Mouse (Mus musculus): ENCODE data around the gene Pkd2l1.
"Not testable (repeated sequence)": the region's sequence is repeated elsewhere in the genome, so short reads cannot be mapped to it uniquely, and the experiment has no call there.

Pkd2l1 gene

DNA sequence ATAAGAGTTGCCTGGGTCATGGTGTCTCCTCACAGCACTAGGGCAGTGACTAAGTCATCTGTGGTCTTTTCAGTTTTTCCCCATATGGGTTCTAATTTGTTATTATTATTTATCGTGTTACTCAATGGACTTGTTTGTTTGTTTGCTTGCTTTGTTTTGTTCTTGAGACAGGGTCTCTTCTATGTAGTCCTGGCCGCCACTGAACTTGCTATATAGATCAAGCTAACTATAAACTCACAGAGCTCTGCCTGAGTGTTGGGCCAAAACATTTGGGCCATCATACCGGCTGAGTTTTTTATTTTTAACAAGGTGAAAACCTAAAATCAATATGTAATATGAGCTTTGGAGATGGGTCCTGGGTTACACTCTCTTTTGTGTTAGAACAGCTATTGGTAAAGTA, 32.9 kb downstream of the Pkd2l1 start:
- no peak for DNase-seq (ENCODE audit: low spot score in 2 of 2)

DNA sequence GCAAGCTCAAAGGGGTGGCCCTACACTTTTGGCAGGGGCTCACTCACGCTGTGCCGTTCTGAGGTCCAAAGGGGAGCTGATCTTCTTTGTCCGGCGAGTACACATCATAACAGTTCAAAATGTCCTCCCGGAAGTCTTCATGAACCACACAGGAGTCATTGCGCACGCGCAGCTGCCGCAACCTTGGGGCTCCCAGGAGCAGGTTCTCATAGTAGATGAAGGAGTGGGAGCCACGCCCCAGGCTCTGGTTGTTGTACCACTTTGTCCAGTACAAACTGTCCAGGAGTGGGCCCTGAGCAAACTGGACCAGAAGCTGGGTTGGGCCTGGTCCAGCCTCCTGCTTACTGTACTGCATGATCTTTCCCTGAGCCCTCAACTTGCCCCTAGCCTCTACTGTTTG, 35.2 kb downstream of the Pkd2l1 start:
- DNase-seq (ENCODE audit: low spot score in 2 of 2): no peak

DNA sequence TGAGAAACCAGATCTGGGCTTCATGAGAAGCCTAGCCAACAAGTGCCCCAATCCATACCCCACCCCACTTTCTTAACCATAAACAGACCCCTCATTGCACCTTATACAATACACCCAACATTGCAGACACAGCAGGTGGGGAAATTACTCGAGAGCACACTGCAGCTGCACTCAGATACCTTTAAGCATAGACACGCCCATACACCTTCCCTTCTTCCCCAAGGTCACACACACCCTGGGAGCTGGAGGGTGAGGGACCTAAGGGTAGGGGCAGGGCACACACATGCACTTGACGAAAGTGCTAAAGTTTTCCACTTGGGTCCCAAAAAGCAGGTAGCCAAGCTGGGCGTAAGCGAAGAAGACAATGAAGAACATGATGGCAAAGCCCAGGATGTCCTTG, 38.5 kb downstream of the Pkd2l1 start:
- no peak for DNase-seq (ENCODE audit: low spot score in 2 of 2)

DNA sequence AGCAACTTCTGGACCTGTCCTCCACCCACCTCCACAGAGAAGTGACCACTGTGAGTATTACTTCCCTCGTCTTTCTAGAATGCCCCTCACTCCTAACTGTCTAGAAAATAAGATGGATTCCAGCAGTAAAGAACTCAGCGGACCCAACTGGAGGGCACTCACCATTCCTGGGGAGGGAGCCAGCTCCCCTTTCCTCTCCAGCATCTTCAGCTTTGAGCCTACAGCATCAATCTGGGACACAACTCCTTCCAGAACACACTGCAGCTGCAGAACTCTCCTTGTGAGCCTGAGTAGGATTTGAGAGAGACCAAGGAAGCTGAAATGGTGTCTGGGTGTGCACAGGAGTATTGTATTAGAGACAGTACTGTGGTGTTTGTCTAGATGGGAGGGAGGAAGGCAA, 43.3 kb downstream of the Pkd2l1 start:
- DNase-seq (ENCODE audit: low spot score in 2 of 2): no peak

DNA sequence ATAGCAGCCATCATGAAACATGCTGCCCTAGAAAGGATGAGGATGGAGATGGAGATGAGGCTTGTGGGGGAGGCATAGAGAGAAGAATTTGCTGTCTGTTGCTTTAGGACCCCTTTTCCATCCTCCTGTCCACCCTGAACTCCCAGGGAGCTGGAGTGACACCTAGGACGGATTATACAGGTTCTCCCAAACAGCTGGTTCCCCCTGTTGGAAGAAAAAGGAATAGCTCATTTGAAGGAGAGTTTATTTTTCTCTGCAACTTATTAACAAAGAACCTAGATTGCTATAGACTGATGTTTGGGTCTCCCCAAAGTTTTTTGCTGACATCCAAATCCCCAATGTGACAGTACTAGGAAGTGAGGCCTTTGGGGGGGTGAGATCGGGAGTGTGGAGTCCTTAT, 43.9 kb downstream of the Pkd2l1 start:
- DNase-seq (ENCODE audit: low spot score in 2 of 2): no peak

DNA sequence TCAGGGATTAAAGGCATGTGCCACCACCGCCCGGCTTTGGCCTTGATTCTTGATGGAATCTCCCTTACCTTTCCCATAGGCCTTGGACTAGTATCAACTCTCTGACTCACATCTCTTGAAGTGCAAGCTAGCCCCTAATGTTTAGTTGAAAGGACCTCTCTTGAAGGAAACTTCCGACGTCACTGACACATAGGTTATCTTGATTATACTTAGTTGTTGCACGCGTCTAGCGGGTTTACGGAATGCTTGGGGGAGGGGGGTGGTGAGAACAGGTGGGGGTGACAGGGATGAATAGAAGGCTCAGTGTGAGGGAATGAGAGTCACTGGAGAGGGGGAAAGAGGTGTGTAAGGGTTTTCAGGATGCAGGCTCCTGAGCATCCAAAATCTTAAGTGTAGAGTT, 45.3 kb downstream of the Pkd2l1 start:
- DNase-seq (ENCODE audit: low spot score in 2 of 2): no peak

DNA sequence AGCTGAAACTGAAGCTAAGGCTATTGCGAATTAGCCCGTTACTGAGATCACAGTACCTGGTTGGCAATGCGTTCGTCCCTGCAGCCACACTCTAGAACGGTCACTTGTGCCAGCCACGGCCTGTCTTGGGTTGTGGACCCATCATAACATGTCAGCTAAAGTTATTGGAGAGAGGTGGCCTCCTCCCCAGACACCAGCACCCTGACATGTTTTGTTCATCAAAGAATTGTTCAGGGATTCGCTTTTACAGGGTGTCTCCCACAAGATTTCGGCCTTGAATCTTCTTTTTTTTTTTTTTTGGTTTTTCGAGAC, 45.7 kb downstream of the Pkd2l1 start:
- DNase-seq (ENCODE audit: low spot score in 2 of 2): no peak

DNA sequence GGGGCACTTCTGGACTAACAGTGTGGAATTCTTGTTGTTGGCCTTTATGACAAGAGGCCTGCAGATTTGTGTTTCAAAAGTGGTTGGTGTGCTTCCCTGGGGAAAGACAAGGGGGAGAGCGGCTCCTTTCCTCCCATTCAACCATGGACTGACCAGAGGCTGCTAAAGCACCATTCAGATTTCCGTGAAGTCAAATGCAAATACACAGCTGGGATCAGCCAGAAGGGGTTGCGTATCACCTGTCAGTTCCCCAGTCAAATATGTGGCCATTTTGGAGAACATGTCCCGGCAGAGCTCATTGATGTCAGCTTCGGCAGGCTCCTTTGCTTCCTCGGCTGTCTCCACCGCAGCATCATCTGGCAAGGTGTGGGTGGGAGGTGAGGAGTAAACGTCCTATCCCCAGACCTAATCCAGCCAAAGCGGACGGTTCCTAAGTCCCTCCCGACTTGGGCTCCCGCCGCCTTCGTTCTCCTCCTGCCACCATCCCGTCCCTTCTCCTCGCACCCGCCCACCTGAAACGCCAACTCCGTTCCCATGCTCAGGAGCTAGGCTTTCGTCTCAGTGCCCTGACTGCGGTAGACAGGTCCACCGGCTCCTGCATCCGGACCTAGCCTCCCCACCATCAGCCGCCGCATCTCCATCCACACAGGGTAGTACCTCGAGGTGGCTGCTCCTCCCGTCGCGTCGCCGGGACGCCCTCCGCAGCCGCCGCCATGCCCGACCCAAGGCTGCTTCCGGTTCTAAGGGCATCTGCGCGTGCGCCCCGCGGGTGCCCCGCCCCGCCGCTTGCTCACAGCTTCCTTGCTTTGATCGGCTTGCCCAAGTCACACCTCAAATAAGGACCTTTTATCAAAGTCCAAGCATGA, 46.3 kb downstream of the Pkd2l1 start, which contains the start of gene Bloc1s2:
Gene Bloc1s2 (minus strand): TSS at position 745 of the 866 bp plus-strand sequence.
- DNase-seq (ENCODE audit: low spot score in 2 of 2): peak; percentile 88 to 91

DNA sequence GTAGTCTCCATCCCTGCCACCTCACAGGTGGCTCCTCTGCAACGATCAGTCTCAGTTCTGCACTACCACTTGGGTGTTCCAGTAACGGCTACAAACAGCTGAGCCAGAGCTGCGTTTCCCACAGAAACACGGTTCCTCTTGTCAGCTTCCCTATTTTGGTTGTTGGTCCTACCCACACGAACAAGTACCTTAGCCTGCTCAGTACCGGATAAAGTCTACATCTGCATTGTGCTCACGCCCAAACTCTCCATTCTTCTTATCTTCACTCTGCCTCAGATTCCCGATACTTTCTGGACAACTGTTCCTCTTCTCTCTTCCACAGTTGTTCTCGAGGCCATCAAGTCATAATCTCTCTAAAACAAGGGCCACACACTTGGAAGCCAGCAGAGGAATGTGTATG, 47.9 kb downstream of the Pkd2l1 start:
- DNase-seq (ENCODE audit: low spot score in 2 of 2): no peak

DNA sequence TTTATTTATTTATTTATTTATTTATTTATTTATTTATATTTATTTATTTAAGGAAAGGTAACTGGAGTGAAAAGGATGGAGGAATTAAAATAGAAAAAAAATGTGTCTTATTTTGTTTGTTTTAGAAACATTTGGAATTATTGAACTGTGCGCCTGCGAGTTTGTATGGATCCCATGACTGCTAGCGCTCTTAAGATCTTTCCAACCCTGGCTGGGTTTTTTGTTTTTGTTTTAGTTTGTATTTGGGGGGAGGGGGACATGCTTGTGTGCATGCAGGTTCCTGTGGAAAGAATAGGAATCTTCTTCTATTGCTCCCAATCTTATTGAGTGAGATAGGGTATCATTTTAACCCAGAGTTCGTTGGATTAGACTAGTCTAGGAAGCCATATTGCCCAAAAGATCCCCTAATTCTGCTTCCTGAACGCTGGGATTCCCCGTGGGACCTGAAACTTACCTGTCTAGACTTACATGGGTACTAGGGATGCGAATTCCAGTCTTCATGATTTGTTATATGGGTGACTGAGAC, 56.2 kb downstream of the Pkd2l1 start:
- DNase-seq (ENCODE audit: low spot score in 2 of 2): no peak

DNA sequence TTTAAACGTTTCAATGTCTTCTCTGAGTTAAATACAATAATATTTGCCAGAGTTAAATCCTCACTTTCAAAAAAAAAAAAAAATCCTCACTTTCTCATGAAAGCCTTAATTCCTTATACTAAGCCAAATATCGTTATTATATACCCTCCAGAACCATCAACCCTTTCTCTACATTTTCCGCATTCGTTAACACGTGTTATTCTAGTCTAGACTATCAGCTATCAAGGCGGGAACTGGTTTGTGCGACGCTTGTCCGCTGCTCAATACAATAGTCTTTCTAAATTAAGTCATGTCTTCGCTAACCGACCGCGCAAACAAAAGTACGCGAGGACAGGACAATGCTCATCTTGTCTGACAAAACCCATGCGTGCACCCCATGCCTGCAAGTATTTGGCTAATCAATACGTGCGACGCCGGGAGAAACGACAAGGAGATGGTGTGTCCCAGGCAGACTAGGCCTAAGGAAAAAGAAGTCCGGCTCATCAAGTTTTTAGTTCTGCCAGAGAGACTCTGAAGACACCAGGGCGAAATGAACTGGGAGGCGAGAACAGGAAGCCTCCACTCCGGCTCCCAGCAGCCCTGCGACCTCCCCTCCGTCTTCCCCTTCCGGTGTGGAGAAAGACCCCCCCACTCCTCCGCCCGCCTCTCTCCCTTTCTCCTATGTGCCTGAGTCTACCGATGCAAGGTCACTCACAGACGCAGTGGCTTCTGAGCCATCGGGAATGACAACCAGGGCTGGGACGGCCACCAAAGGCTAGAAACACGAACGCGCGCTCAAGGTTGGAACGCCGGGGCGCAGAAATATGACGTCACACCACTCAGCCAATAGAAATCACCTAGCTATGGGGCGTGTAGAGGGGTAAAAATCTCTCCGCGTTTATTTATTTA, 56.9 kb downstream of the Pkd2l1 start, which contains the start of gene Cwf19l1:
Gene Cwf19l1 (minus strand): TSS at position 805 of the 888 bp plus-strand sequence.
- DNase-seq (ENCODE audit: low spot score in 2 of 2): peak; percentile 81 to 89

DNA sequence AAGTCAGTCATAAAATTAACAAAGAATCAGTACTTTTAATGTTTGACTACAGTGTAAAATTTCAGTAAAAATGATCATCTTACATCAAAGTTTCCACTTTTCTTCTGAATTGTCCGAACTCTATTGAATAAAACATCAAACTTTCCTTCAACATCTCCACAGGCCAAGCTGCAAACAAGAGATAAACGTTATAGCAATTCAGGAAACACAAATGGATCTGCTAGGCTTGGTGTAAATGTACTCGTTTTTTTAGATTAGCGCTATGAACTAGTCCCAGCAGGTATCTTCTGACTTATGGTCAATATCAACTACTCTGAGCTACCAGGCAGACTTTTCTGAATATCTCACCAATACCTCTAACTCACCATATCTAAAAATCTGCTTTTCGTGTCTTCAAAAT, 59.3 kb downstream of the Pkd2l1 start:
- no peak for DNase-seq (ENCODE audit: low spot score in 2 of 2)

DNA sequence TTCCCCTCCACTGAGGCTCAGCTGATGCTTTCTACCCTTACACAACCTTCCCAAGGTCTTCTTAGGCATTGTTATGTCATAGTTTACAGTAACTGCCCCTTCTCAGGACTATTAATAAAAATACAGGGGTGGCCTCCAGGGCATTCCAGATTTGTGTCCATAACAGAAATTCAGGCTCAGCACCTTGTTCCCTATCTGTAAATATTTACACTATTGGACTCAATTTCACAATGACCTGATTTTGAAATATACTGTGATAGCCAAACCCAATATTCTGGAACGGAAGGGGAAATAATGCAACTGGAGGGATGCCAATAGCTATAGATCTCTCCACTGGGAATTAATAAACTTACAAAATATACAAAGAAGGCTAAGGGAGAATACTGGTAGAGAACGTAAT, 63.7 kb downstream of the Pkd2l1 start:
- no peak for DNase-seq (ENCODE audit: low spot score in 2 of 2)

DNA sequence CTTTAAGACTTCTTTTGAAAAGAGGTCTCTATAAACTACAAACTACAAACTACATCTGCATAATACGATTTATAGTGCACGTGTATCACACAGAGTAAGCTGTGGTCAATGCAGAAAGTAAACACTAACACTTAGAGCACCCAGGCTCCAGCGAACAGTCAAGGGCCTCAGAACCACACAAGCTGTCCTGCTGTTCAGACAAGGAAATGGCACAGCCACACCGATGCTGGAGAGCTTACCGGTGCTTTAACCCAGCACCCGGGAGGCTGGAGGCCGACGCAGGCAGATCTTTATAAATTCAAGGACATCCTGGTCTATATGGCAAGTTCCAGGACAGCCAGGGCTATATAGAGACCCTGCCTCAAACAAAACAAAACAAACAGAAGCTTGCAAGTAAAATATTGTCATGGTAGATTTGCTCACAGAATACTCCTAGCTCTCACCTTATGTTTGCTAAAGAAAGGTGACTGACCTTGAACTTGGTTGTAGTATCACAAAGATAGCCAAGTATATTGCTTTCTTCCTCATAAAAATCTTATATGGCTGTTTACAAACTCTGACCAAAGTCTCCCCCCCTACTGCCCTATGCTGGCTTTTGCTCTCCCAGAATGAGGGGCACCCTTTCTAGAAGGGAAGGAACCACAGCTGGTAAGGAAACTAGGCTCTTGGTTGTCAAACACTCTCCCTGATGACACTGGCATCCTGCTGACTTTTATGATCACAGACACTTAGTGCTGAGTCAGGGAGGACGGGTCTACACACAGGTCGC, 64.3 kb downstream of the Pkd2l1 start:
- no peak for DNase-seq (ENCODE audit: low spot score in 2 of 2)

DNA sequence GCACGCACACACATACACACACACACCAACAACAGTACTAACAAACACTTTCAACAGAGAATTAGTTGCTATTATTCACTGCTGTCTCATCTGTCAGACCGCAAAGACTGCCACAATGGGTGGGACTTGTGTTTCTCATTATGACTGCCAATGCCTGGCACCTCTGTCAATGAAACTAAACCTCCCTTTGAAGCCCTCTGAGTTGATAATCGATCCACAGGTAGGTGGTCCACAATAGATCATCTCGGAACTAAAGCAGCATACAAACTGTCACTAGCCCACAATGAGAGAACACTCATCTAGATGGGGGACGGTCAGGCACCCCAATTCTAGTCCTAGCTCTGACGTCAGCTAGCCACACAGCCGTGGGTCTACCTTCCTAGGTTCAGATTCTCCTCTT, 71.1 kb downstream of the Pkd2l1 start:
- DNase-seq (ENCODE audit: low spot score in 2 of 2): no peak

DNA sequence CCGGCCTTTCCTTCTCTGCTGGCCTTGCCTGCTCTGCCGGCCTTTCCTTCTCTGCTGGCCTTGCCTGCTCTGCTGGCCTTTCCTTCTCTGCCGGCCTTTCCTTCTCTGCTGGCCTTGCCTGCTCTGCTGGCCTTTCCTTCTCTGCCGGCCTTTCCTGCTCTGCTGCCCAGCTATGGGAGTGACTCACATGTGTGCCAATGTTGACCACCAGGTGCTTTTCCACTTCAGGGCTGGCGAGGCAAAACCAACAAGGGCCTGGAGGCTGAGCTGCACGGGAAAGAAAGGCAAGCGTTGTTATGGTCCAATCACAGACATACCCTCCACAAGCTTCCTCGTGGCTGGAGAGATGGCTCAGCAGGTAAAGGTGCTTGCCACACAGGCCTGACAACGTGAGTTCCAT, 71.6 kb downstream of the Pkd2l1 start:
- DNase-seq (ENCODE audit: low spot score in 2 of 2): not testable (repeated sequence)

DNA sequence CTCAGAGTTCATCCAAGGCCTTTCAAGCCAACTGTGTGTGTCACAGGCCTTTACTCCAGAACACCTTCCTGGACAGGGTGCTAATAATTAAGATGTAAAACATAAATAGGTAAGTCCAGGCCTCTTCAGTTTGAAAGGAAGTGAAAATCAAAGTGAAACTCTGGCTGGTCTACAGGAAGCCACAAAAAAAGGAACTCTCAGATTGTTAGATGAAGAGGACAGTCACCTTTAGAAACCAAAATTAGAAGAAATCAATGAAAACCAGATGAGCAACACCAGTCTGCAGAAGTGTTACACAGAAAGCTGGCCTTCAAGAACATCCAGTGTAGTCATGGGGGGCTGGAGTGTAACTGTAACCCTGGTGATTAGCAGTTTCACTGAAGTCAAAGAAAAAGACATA, 74.4 kb downstream of the Pkd2l1 start:
- no peak for DNase-seq (ENCODE audit: low spot score in 2 of 2)

DNA sequence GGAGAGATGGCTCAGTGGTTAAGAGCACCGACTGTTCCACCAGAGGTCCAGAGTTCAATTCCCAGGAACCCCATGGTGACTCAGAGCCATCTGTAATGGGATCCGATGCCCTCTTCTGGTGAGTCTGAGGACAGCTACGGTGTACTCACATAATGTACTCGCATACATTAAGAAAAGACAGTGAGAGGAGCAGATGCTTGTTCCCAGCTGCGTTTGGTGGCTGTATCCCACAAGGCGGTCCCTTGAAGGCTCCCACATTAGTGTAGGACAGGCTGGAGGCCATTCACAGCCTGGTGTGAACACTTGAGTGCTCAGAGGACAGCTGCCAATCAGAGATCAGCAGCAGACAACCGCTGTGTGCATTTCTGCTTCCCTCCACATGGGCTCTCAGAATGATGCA, 80.5 kb downstream of the Pkd2l1 start:
- peak in 1 of 2 experiments; percentile 13 for DNase-seq (ENCODE audit: low spot score in 2 of 2)

DNA sequence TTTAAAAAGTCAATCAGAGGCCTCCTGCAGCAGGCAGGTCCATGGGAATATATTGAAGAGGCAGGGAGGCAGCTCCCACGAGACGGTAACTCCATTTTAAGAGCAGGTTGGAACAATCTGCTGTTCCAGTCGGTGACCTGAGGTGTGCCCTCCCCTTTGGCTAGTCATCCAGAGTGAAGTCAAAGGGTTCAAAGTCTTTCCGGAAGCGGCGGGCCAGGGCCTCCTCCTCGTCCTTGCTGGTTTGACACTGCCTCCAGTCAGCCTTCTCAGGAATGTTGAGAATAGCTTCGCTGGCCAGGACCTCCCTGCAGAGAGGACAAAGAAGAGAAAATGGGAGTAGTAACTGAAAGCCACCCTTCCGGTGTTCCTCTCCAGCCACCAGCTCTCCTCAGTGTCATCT, 81.9 kb downstream of the Pkd2l1 start:
- no peak for DNase-seq (ENCODE audit: low spot score in 2 of 2)

DNA sequence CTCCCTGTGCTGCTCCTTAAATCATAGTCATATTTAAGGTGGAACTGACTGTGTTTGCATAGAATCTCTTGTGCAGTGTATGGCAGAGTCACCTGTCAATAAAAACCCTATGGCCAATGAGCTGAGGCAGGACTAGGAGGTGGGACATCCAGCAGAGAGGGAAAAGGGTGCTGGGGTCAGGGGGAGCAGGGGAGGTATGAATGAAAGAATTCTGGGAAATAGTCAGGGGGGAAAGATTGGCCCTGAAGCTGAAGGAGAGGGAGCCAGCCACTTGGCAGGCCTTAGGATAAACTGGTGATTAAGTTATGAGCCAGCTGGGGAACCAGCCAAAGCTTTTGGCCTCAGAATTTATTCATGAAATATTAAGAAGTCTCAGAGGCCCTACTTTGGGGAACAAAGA, 83.2 kb downstream of the Pkd2l1 start:
- DNase-seq (ENCODE audit: low spot score in 2 of 2): no peak

DNA sequence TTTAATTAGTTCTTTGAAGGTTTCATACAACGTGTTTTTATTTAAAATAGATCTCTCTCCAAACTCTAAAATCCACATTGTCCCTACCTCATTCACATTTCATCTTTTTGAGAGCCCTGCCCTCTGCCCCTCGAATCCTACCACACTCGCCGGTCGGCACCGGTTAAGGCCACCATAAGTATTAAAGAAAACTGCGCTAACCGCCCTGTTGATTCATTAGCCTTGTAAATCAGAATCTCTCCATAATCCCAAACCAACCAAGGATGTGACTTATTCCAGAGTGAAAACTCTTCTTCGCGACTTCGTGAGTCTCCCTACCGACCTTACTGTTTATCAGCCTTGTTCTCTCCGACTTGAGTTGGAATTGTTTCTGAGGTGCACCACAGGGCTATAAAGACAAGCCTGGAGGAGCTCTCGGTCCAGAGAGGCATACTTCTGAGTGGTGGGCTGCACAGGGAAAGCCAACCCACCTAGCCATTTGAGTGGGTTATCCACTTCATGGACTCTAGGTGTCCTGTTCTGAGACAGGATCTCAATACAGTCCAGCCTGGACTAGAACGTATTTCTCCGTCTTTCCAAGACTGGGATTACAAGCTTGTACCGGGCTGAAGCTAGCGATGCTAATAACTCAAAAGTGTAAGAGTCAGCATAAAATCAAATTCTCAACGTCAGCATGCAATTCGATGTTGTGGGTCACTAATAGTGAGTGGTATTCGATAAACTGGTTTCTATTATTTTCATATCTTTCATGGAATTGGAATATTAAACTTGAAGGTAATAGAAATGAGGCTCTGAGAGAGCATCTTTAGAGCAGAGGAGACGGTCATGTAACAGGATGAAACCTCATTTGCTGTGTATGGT, 84.4 kb downstream of the Pkd2l1 start:
- DNase-seq (ENCODE audit: low spot score in 2 of 2): peak; percentile 15

Data from frontal cortex, postnatal 36 days (tissue).